Mouse (Mus musculus) liver, embryonic 11.5 days (tissue): ENCODE measurements around the gene Il17rc. TPM values are rescaled to one million over a fixed set of nuclear protein-coding genes. Genes with fewer than 3 reads are reported as not detected.

ENCODE experiments used
- ATAC-seq: fragments of 200-750 bp; cut with Nextera tagmentation; replicated peaks from 2 replicates; pipeline ENCODE4 v1.8.0; 2017; ENCODE audit warnings: moderate number of reproducible peaks, mild to moderate bottlenecking, moderate TSS enrichment, moderate library complexity; ENCODE audit not compliant: low FRiP score
- DNase-seq: peaks from one replicate; pipeline ENCODE4 v3.0.0-alpha.2; 2017; ENCODE audit warnings: low spot score
- H3K27ac ChIP-seq: fragments of 300-500 bp; sonication (generic); 2 replicates; pipeline ENCODE4 v1.5.1; 2014; ENCODE audit warnings: mild to moderate bottlenecking, low read depth, low read length, control low read depth
- H3K27me3 ChIP-seq: fragments of 300-500 bp; sonication (generic); replicated peaks from 2 replicates; pipeline ENCODE4 v1.6.1; 2014; ENCODE audit warnings: low read length, mixed read lengths; ENCODE audit not compliant: control insufficient read depth, insufficient read depth
- H3K36me3 ChIP-seq: fragments of 300-500 bp; sonication (generic); 2 replicates; pipeline ENCODE4 v1.6.1; 2014; ENCODE audit warnings: mild to moderate bottlenecking, low read length, moderate library complexity, mixed read lengths; ENCODE audit not compliant: control insufficient read depth, insufficient read depth
- H3K4me1 ChIP-seq: fragments of 300-500 bp; sonication (generic); replicated peaks from 2 replicates; pipeline ENCODE4 v1.6.1; 2014; ENCODE audit warnings: low read length, mixed read lengths; ENCODE audit not compliant: control insufficient read depth, insufficient read depth
- H3K4me2 ChIP-seq: fragments of 300-500 bp; sonication (generic); 2 replicates; pipeline ENCODE4 v1.6.1; 2014; ENCODE audit warnings: mild to moderate bottlenecking, control low read depth, moderate library complexity
- H3K4me3 ChIP-seq: fragments of 300-500 bp; sonication (generic); 2 replicates; pipeline ENCODE4 v1.5.1; 2014; ENCODE audit warnings: low read depth, low read length, control low read depth
- H3K9ac ChIP-seq: fragments of 300-500 bp; sonication (generic); 2 replicates; pipeline ENCODE4 v1.6.1; 2014; ENCODE audit warnings: low read depth, low read length, control low read depth
- H3K9me3 ChIP-seq: fragments of 300-500 bp; sonication (generic); 2 replicates; pipeline ENCODE4 v1.6.1; 2016; ENCODE audit warnings: low read length, inconsistent platforms, mixed read lengths; ENCODE audit not compliant: control insufficient read depth
- WGBS: fragments of 180-500 bp; shearing (Covaris S2); extraction: QIAGEN DNeasy Blood & Tissue Kit; methylation state at CpG from one replicate; pipeline ENCODE4 v1.1.7; 2014; 5-methylcytosine and 5-hydroxymethylcytosine counted together
- polyA plus RNA-seq: library from polyadenylated mRNA; unstranded; fragments of >200 nt; fragmentation: Nextera tagmentation; extraction: Ambion mirVana; gene quantifications from 2 replicates; pipeline ENCODE4 v1.2.1, GENCODE M21; 2014

The Il17rc gene
- polyA plus RNA-seq, 1 experiment from 2014 or later = 4.6 TPM

DNA sequence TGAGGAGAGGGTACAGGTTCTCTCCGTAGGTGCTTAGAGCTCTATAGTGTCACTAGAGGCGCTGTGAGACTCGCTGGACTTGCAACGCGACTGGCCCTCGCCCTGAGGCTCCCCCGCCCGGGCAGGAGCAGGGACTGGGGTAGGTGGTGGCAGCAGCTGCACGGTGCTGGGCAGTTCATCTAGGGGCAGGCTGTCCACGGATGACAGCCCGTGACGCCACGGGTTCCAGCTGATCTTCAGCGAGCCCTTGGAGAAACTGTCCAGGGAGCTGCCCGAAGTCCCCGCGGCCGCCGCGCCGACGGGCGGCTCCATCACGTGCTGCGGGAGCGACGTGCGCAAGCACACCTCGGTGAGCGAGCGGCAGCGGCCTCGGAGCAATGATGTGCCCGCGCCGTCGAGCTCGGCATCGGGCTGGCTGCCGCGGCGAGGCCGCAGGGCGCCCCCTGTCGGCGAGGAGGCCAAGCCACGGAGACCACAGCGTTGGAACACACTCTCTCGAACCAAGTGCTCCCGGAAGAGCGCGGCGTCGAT lies 23.1 kb downstream of the Il17rc start:
- Histone ChIP-seq H3K36me3 (peaks cover 4% of the 10 kb centered on the region), H3K9me3 (no peaks in the 10 kb centered on the region), H3K27me3 (peaks cover 38% of the 10 kb centered on the region), H3K4me2 (peak overlapping the region; percentile 71), H3K4me1 (peaks cover 9% of the 10 kb centered on the region; the same call in 1 of the 2 replicates), H3K4me3 (peak overlapping the region; percentile 51), H3K27ac (no peak overlapping the region), H3K9ac (peak overlapping the region; percentile 54)
- ATAC-seq (peak; percentile 80), DNase-seq (peak; percentile 77)
- WGBS = 1% methylated on average over 54 of the region's 54 CpGs

DNA sequence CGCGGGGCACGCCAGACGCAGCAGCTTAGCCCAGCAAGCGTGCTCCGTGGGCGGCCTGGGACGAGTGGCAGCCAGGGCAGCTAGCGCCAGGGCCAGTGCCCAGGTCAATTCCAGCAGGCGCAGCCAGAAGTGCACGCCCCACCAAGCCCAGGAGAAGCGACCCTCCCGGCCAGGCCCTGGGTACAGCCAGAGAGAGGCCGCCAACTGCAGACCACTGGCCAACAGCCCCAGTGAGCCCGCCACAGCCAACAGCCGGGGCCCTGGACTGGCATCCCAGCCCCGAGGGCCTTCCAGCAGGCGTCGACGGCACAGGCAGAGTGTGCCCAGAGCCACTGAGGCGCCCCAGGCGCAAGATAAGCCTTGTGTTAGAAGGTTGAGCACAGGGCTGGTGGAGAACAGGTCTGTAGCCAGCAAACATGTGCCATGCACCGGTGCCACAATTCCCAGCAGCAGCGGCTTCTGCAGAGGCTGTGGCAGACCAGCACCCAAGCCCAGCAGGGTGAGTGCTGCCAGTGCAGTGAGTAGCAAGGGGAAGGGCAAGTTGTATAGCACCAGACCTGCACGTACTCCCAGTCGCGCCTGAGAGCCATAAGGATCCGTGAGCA lies 23.9 kb downstream of the Il17rc start:
- Histone ChIP-seq H3K4me1 (peaks cover 9% of the 10 kb centered on the region; the same call in 1 of the 2 replicates), H3K27me3 (peaks cover 45% of the 10 kb centered on the region), H3K36me3 (peaks cover 3% of the 10 kb centered on the region; the same call in 1 of the 2 replicates), H3K9me3 (no peaks in the 10 kb centered on the region), H3K4me3 (peak overlapping the region; percentile 51), H3K4me2 (peak overlapping the region; percentile 71), H3K27ac (no peak overlapping the region), H3K9ac (peak overlapping the region; percentile 54)
- ATAC-seq = peak; percentile 6; the same call in 1 of the 2 replicates
- 26% methylated on average over 28 of the region's 28 CpGs for WGBS
- DNase-seq = no peak

DNA sequence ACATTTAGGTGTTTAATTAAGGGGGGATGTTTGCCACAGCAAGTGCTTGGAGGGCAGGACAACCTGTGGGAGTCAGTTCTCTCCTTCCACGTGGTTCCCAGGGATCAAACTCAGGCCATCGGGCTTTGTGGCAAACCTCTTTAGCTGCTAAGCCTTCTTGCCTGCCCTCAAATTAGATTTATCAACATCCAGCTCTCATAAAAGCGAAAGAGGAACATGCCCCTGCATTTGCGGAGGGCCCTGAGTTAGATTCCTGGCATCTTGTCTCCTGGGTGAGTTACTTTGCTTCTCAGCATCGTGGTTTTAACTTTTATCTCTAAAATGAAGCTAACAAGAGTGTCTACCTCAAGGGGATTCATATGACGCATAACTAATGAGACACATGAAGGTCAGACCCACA lies 28.1 kb downstream of the Il17rc start:
- no peak overlapping the region for H3K9ac ChIP-seq
- WGBS = 56% methylated on average over 6 of the region's 6 CpGs
- peaks cover 11% of the 10 kb centered on the region; the same call in 1 of the 2 replicates for H3K4me1 ChIP-seq
- H3K9me3 ChIP-seq = no peaks in the 10 kb centered on the region
- no peak overlapping the region for H3K4me2 ChIP-seq
- H3K4me3 ChIP-seq = no peak overlapping the region
- DNase-seq (no peak), ATAC-seq (no peak)
- peaks cover 75% of the 10 kb centered on the region for H3K27me3 ChIP-seq
- no peaks in the 10 kb centered on the region for H3K36me3 ChIP-seq
- H3K27ac ChIP-seq = no peak overlapping the region

DNA sequence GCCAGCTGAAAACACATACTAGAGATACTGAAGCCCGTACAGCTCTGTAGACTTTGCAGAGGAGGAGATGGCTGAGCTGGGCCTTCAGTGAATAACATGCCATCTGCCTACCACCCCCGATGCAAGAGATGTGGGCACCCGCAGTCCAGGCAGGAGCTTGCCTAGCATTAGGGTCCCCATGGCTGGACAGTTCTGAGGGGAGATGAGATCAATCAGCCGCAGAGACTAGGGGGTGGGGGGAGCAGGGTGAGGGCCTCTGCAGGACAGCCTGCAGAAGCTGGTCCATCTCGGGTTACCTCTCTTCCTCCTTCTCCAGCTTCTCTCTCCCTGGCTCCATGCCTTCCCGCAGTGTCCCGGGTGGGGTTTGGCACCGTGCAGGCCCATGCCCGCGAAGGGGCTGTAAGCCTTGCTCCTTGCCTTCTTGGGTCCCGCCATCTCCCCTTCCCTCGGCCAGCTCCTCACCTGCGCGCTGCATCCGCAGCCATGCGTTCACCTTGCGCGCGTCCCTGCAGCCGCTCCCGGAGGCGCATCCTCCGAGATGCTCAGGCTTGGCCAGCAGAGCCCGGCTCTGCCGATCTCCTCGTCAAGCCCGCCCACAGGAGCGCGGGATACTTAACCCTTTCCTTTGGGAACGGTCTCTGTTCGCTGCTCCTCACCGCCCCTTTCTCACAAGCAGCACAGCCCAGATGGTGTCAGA lies 30.3 kb downstream of the Il17rc start, which contains the start of gene Prrt3:
TSS of gene Prrt3 (minus strand) at position 544 of the 697 bp plus-strand sequence.
- Histone ChIP-seq H3K4me2 (peak within 1 kb of the TSS; percentile 38), H3K4me3 (peak within 1 kb of the TSS; percentile 5), H3K36me3 (no peaks in the 10 kb centered on the region), H3K27me3 (peaks cover 54% of the 10 kb centered on the region), H3K9me3 (no peaks in the 10 kb centered on the region), H3K9ac (no peak within 1 kb of the TSS), H3K27ac (no peak within 1 kb of the TSS), H3K4me1 (0 out of 2 replicates have a peak, but pooled peaks cover 3% of the 10 kb centered on the region)
- DNase-seq = no peak
- 11% methylated on average over 32 of the region's 32 CpGs for WGBS
- no peak for ATAC-seq

DNA sequence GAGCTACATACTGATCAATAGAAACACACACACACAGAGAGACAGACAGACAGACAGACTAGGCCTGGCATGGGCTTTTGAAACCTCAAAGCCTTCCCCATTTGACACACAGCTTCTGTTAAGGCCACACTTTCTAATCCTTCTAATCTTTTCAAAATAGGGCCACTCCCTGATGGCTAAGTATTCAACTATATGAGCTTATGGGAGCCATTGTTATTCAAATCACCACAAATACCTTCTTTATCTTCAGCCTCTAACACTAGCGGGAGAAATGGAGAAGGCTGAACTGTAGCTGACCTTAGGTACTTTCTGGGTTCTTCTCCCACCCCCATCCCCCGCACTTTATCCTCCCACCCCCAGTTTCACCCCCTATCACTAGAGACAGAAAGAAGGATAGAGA lies 31.6 kb downstream of the Il17rc start:
- H3K4me3 ChIP-seq = no peak overlapping the region
- peaks cover 42% of the 10 kb centered on the region for H3K27me3 ChIP-seq
- H3K4me2 ChIP-seq = no peak overlapping the region
- no peak overlapping the region for H3K9ac ChIP-seq
- no peaks in the 10 kb centered on the region for H3K9me3 ChIP-seq
- no peaks in the 10 kb centered on the region for H3K36me3 ChIP-seq
- DNase-seq (no peak), ATAC-seq (no peak)
- 0 out of 2 replicates have a peak, but pooled peaks cover 3% of the 10 kb centered on the region for H3K4me1 ChIP-seq
- no peak overlapping the region for H3K27ac ChIP-seq
- 73% methylated on average over 2 of the region's 2 CpGs for WGBS

DNA sequence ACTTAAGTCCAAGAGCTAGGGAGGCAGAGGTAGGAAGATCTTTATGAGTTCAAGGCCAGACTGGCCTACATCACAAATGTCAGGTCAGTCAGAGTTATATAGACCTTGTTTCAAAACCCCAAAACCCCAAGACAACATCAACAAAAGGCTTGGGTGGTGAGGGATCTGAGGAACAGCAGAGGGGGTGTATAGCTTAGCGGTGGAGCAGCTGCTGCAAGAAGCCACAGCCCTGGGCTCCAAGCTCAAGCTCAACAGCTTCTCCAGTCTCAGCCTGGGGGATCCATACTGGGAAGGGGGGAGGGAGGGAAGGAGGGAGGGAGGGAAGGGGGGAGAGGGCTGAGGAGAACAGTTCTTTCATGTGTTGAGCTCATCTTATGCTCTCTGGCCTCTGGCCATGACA lies 34.5 kb downstream of the Il17rc start:
- ATAC-seq = no peak
- no peak for DNase-seq
- WGBS = 72% methylated on average over 1 of the region's 1 CpGs
- peaks cover 25% of the 10 kb centered on the region for H3K27me3 ChIP-seq
- H3K4me1 ChIP-seq = 0 out of 2 replicates have a peak, but pooled peaks cover 3% of the 10 kb centered on the region
- H3K4me2 ChIP-seq = no peak overlapping the region
- no peak overlapping the region for H3K27ac ChIP-seq
- H3K9ac ChIP-seq = no peak overlapping the region
- no peaks in the 10 kb centered on the region for H3K36me3 ChIP-seq
- H3K9me3 ChIP-seq = no peaks in the 10 kb centered on the region
- H3K4me3 ChIP-seq = no peak overlapping the region

DNA sequence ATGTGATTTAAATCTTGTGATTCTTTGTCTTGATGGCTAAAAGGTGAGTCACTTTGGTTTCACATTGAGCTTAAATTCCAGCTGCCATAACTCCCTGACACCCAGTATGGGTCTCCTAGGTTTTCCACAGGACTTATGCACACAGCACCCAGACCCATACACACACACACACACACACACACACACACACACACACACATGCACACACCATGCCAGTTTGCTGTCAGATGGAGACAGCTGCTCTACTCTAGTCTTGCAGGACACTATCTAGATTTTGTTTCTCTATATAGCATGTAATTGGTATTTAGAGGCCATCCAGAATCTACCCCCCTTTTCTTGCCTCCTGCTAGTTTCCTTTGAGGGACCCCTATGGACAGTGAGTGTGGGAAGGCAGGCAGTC lies 35.9 kb downstream of the Il17rc start:
- Histone ChIP-seq H3K4me2 (no peak overlapping the region), H3K9ac (no peak overlapping the region), H3K36me3 (no peaks in the 10 kb centered on the region), H3K9me3 (no peaks in the 10 kb centered on the region), H3K4me3 (no peak overlapping the region), H3K27me3 (peaks cover 11% of the 10 kb centered on the region), H3K4me1 (no peaks in the 10 kb centered on the region), H3K27ac (no peak overlapping the region)
- no peak for DNase-seq
- ATAC-seq = no peak

DNA sequence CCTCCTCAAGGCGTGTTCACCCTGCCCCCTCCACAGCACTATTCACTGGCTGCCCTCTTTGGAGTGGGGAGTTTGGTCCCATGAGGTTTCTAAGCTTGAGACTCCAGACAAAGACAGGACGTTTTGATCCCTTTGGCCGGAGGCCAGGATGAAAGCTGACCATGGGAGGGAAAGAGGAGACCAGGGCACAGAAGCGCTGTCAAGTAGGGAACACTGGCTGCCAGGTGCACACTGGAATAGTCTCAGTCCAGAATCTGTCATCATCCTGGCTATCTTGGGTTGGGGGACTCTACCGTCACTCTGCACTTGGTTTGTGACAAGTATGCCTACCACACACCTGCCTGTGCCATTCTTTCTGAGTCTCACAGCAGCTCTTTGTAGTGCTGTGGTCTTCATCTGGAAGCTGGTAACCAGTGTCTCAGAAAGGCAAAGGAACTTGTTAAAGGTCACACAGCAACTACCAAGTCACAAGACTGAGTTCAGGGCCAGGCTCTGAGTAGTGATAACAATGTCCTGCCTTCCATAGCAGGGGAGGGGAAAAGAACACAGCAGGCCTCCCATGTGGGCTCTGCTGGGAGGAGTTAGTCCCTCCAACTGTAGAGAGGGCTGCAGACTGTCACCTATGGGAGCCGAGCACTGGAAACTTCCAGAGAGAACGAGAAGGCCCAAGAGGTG lies 37.2 kb downstream of the Il17rc start:
- Histone ChIP-seq H3K9me3 (no peaks in the 10 kb centered on the region), H3K4me1 (no peaks in the 10 kb centered on the region), H3K4me3 (no peak overlapping the region), H3K27ac (no peak overlapping the region), H3K27me3 (no peaks in the 10 kb centered on the region), H3K9ac (no peak overlapping the region), H3K4me2 (no peak overlapping the region), H3K36me3 (no peaks in the 10 kb centered on the region)
- DNase-seq (no peak), ATAC-seq (0 out of 2 replicates have a peak, but pooled peaks have one; percentile 43)
- WGBS = 70% methylated on average over 7 of the region's 7 CpGs
